Mouse (Mus musculus): Measurements from ENCODE around the gene Unc45b. TPM values are rescaled to one million over a fixed set of nuclear protein-coding genes. Genes with fewer than 3 reads are reported as not detected.
A peak's percentile ranks its signal among the peaks of the same experiment; 100 is the strongest.

The Unc45b gene
- polyA plus RNA-seq, 1 experiment from 2014 or later: 18.9 TPM

- H3K27ac ChIP-seq (replicated peaks): peak within 1 kb of the TSS; percentile 69
- H3K9ac ChIP-seq: peak within 1 kb of the TSS; percentile 69
- H3K36me3 ChIP-seq: no peaks in the 10 kb centered on the region
- H3K4me2 ChIP-seq (replicated peaks): peak within 1 kb of the TSS; percentile 76
- no peaks in the 10 kb centered on the region for H3K9me3 ChIP-seq (replicated peaks)
- peak within 1 kb of the TSS; percentile 91 for H3K4me3 ChIP-seq (replicated peaks)
- peak; percentile 92 for ATAC-seq (ENCODE audit: insufficient number of reproducible peaks, low FRiP score, low TSS enrichment, low read depth)
- 0 out of 2 replicates have a peak, but pooled peaks cover 4% of the 10 kb centered on the region for H3K4me1 ChIP-seq
- 0% methylated on average over 29 of the region's 43 CpGs for WGBS
- H3K27me3 ChIP-seq: no peaks in the 10 kb centered on the region
Measured at GRCm38 (mm10) chr11:82871031-82871446, 39.3 kb upstream of the Unc45b start, which contains the start of gene Rffl. Gene Rffl (minus strand): TSS chr11:82871210.

DNA sequence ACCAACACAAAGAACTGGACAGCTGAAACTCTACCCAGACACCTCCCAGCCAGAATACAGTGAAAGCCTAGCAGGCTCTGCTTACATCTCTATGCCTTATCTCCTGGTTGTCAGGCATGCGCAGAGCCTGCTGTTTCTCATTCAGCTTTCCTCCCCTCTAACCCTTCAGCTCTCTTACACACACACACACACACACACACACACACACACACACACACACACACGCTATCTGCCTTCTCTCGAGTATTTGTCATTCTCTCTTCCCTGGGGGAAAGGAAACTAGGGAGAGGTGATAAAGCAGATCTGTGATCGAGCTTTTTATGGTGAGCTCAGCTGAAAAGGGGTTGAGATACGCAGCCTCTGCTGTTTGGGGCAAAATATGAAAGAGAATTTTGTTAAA, 35.4 kb upstream of the Unc45b start:
- no peak overlapping the region for H3K4me2 ChIP-seq (replicated peaks)
- ATAC-seq (ENCODE audit: insufficient number of reproducible peaks, low FRiP score, low TSS enrichment, low read depth): no peak
- no peak overlapping the region for H3K27ac ChIP-seq (replicated peaks)
- peaks cover 9% of the 10 kb centered on the region for H3K36me3 ChIP-seq
- H3K9ac ChIP-seq: no peak overlapping the region
- no peak overlapping the region for H3K4me3 ChIP-seq (replicated peaks)
- no peaks in the 10 kb centered on the region for H3K27me3 ChIP-seq
- 0 out of 2 replicates have a peak, but pooled peaks cover 2% of the 10 kb centered on the region for H3K4me1 ChIP-seq
- H3K9me3 ChIP-seq (replicated peaks): no peaks in the 10 kb centered on the region
- 78% methylated on average over 5 of the region's 5 CpGs for WGBS

GRCm38 (mm10) chr11:82875631-82876030, 34.7 kb upstream of the Unc45b start:
- Histone ChIP-seq H3K27ac (replicated peaks) (no peak overlapping the region), H3K4me2 (replicated peaks) (no peak overlapping the region), H3K9me3 (replicated peaks) (no peaks in the 10 kb centered on the region), H3K27me3 (no peaks in the 10 kb centered on the region), H3K9ac (no peak overlapping the region), H3K36me3 (peaks cover 11% of the 10 kb centered on the region), H3K4me3 (replicated peaks) (no peak overlapping the region), H3K4me1 (no peaks in the 10 kb centered on the region)
- 87% methylated on average over 5 of the region's 5 CpGs for WGBS
- no peak for ATAC-seq (ENCODE audit: insufficient number of reproducible peaks, low FRiP score, low TSS enrichment, low read depth)

- no peak overlapping the region for H3K4me2 ChIP-seq (replicated peaks)
- no peak overlapping the region for H3K9ac ChIP-seq
- H3K27ac ChIP-seq (replicated peaks): no peak overlapping the region
- 76% methylated on average over 7 of the region's 7 CpGs for WGBS
- peaks cover 15% of the 10 kb centered on the region for H3K36me3 ChIP-seq
- no peaks in the 10 kb centered on the region for H3K4me1 ChIP-seq
- ATAC-seq (ENCODE audit: insufficient number of reproducible peaks, low FRiP score, low TSS enrichment, low read depth): no peak
- no peaks in the 10 kb centered on the region for H3K27me3 ChIP-seq
- H3K9me3 ChIP-seq (replicated peaks): no peaks in the 10 kb centered on the region
- H3K4me3 ChIP-seq (replicated peaks): no peak overlapping the region
Measured at GRCm38 (mm10) chr11:82877726-82878344, 32.5 kb upstream of the Unc45b start.

DNA sequence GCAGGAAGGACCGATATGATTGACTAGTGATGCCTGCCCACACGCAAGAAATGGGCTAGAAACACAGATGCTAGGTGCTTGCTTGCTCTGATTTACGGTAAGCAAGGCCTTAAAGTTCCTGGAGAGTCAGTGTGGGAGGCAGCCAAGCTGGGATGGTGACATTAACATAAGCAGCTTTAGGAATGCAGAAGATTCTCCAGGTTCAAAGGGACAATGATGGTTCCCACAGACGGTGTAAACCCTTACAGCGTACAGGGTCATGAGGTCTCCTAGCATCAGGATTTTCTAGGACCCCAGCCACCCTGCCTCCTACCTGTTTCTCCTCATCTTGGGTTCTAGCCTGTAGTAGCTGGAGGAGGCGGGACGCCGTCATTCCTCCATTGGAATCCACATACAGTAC, 27.2 kb upstream of the Unc45b start:
- H3K9ac ChIP-seq: no peak overlapping the region
- 65% methylated on average over 8 of the region's 8 CpGs for WGBS
- H3K9me3 ChIP-seq (replicated peaks): no peaks in the 10 kb centered on the region
- H3K27me3 ChIP-seq: no peaks in the 10 kb centered on the region
- H3K36me3 ChIP-seq: peaks cover 19% of the 10 kb centered on the region
- no peak for ATAC-seq (ENCODE audit: insufficient number of reproducible peaks, low FRiP score, low TSS enrichment, low read depth)
- H3K4me1 ChIP-seq: peaks cover 2% of the 10 kb centered on the region; the same call in 1 of the 2 replicates
- H3K4me3 ChIP-seq (replicated peaks): no peak overlapping the region
- H3K27ac ChIP-seq (replicated peaks): no peak overlapping the region
- no peak overlapping the region for H3K4me2 ChIP-seq (replicated peaks)

- H3K4me3 ChIP-seq (replicated peaks): no peak overlapping the region
- no peak overlapping the region for H3K4me2 ChIP-seq (replicated peaks)
- 85% methylated on average over 3 of the region's 3 CpGs for WGBS
- H3K36me3 ChIP-seq: 0 out of 2 replicates have a peak, but pooled peaks cover 8% of the 10 kb centered on the region
- H3K9me3 ChIP-seq (replicated peaks): no peaks in the 10 kb centered on the region
- no peak overlapping the region for H3K9ac ChIP-seq
- H3K27ac ChIP-seq (replicated peaks): no peak overlapping the region
- H3K4me1 ChIP-seq: peaks cover 19% of the 10 kb centered on the region
- no peak for ATAC-seq (ENCODE audit: insufficient number of reproducible peaks, low FRiP score, low TSS enrichment, low read depth)
- peaks cover 3% of the 10 kb centered on the region for H3K27me3 ChIP-seq
Measured at GRCm38 (mm10) chr11:82886559-82886958, 23.8 kb upstream of the Unc45b start.

DNA sequence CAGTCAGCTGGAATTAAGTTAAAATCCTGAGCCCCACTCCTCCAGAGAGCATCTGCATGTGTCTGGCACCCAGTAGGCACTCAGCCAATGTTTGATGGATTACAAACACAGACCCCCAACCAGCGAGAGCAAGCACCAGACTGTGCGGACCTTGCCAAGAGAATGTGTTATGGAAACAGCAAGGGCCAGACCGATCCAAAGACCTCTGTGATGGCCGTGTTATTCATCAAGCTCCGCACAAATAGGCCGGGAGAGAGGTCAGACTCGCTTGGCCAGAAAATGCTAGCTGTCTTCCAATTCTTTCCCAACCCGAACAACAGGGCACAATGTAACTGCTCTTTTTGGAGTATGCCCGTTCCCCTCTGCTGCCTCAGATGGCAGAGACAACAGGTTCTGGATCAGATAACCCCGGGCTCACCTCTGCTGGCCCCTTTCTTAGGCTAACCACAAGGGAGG, 21.8 kb upstream of the Unc45b start:
- Histone ChIP-seq H3K4me2 (replicated peaks) (no peak overlapping the region), H3K27me3 (peaks cover 6% of the 10 kb centered on the region), H3K9me3 (replicated peaks) (no peaks in the 10 kb centered on the region), H3K4me3 (replicated peaks) (no peak overlapping the region), H3K4me1 (peaks cover 19% of the 10 kb centered on the region), H3K27ac (replicated peaks) (no peak overlapping the region), H3K36me3 (no peaks in the 10 kb centered on the region), H3K9ac (no peak overlapping the region)
- WGBS: 63% methylated on average over 10 of the region's 10 CpGs
- no peak for ATAC-seq (ENCODE audit: insufficient number of reproducible peaks, low FRiP score, low TSS enrichment, low read depth)

DNA sequence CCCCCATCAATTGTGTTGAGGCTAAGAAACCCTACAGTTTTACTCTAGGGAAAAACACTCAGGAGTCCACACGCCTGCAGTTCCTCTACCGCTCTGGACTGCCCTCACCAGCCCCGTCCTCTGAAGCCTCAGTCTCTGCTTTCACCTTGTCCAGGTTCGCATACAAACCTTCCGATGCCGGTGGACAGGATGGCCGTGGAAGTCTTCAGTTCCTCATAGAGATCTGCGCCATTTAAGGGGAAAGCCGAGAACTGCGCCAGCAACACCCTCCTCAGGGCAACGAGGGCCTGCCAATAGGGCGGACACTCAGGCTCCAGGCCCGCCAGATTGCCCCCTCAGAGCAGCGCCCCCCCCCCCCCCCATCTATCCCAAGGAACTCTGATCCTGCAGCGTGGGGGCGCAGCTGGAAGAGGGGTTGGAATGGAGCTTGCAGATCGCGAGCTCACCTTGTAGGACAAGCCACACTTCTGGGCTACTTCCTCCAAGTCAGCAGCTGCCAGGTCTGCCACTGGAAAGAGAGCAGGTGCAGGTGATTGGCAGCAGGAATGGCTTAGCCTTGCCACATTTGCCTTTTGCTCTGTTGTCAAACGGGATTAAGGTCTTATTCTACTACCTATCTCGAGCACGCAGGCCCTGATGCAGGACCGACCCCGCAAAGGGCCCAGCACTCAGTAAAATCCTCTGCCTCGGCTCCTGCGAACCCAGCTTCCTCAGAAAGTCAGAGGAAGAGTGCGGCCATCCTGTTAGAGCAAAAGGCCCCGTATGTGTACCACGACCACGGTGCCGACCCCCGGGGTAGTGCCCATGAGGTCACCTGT, 20.6 kb upstream of the Unc45b start:
- H3K27me3 ChIP-seq: peaks cover 6% of the 10 kb centered on the region
- WGBS: 5% methylated on average over 31 of the region's 31 CpGs
- peak overlapping the region; percentile 60 for H3K4me3 ChIP-seq (replicated peaks)
- H3K4me2 ChIP-seq (replicated peaks): peak overlapping the region; percentile 71
- H3K9ac ChIP-seq: peak overlapping the region; percentile 46
- 0 out of 2 replicates have a peak overlapping the region, but pooled peaks have one; percentile 18 for H3K27ac ChIP-seq (replicated peaks)
- ATAC-seq (ENCODE audit: insufficient number of reproducible peaks, low FRiP score, low TSS enrichment, low read depth): peak; percentile 40; the same call in 1 of the 2 replicates
- H3K36me3 ChIP-seq: no peaks in the 10 kb centered on the region
- H3K4me1 ChIP-seq: peaks cover 19% of the 10 kb centered on the region
- H3K9me3 ChIP-seq (replicated peaks): no peaks in the 10 kb centered on the region

GRCm38 (mm10) chr11:82890342-82890762, 20.0 kb upstream of the Unc45b start, which contains the start of gene Rad51d:
Gene Rad51d (minus strand): TSS chr11:82890614.
- Histone ChIP-seq H3K27me3 (peaks cover 6% of the 10 kb centered on the region), H3K4me2 (replicated peaks) (peak within 1 kb of the TSS; percentile 71), H3K9me3 (replicated peaks) (no peaks in the 10 kb centered on the region), H3K4me1 (peaks cover 19% of the 10 kb centered on the region), H3K9ac (peak within 1 kb of the TSS; percentile 46), H3K27ac (replicated peaks) (0 out of 2 replicates have a peak within 1 kb of the TSS, but pooled peaks have one; percentile 18), H3K4me3 (replicated peaks) (peak within 1 kb of the TSS; percentile 60), H3K36me3 (no peaks in the 10 kb centered on the region)
- WGBS: 0% methylated on average over 26 of the region's 26 CpGs
- peak; percentile 89 for ATAC-seq (ENCODE audit: insufficient number of reproducible peaks, low FRiP score, low TSS enrichment, low read depth)

- 61% methylated on average over 7 of the region's 7 CpGs for WGBS
- no peak within 1 kb of the TSS for H3K27ac ChIP-seq (replicated peaks)
- H3K4me2 ChIP-seq (replicated peaks): no peak within 1 kb of the TSS
- no peak for ATAC-seq (ENCODE audit: insufficient number of reproducible peaks, low FRiP score, low TSS enrichment, low read depth)
- no peak within 1 kb of the TSS for H3K4me3 ChIP-seq (replicated peaks)
- H3K4me1 ChIP-seq: peaks cover 19% of the 10 kb centered on the region
- H3K9ac ChIP-seq: no peak within 1 kb of the TSS
- H3K9me3 ChIP-seq (replicated peaks): no peaks in the 10 kb centered on the region
- H3K36me3 ChIP-seq: no peaks in the 10 kb centered on the region
- peaks cover 6% of the 10 kb centered on the region for H3K27me3 ChIP-seq
Measured at GRCm38 (mm10) chr11:82891936-82892335, 18.4 kb upstream of the Unc45b start, which contains the start of gene Fndc8. Gene Fndc8 (plus strand): TSS chr11:82892124.

- no peaks in the 10 kb centered on the region for H3K27me3 ChIP-seq
- no peak overlapping the region for H3K4me3 ChIP-seq (replicated peaks)
- no peak overlapping the region for H3K4me2 ChIP-seq (replicated peaks)
- no peak overlapping the region for H3K27ac ChIP-seq (replicated peaks)
- no peaks in the 10 kb centered on the region for H3K4me1 ChIP-seq
- ATAC-seq (ENCODE audit: insufficient number of reproducible peaks, low FRiP score, low TSS enrichment, low read depth): no peak
- peaks cover 27% of the 10 kb centered on the region for H3K36me3 ChIP-seq
- no peak overlapping the region for H3K9ac ChIP-seq
- 80% methylated on average over 10 of the region's 10 CpGs for WGBS
- H3K9me3 ChIP-seq (replicated peaks): no peaks in the 10 kb centered on the region
Measured at GRCm38 (mm10) chr11:82897478-82897877, 12.9 kb upstream of the Unc45b start.
